ENCODE assay signal across 17 mouse cellular contexts in genomic region chr16:59643766-59644165, GRCm38 (mm10).
"Had no signal": no experiment of that assay in that cellular context is flagged by ENCODE, and none has a peak within 500 bp of the region (broad histone marks: within the 10 kb centered on the region; RNA-seq: fewer than 3 reads in every experiment).

No protein-coding gene starts in this region.

- H3K9me3 ChIP-seq: lung, embryonic 15.5 days; midbrain, embryonic 13.5 days; midbrain, embryonic 15.5 days; neural tube, embryonic 12.5 days; stomach, embryonic 15.5 days had no signal

- H3K9ac ChIP-seq: lung, embryonic 15.5 days; midbrain, embryonic 13.5 days; midbrain, embryonic 15.5 days; neural tube, embryonic 12.5 days; stomach, embryonic 15.5 days had no signal

- H3K4me1 ChIP-seq: lung, embryonic 15.5 days; midbrain, embryonic 13.5 days; neural tube, embryonic 12.5 days had no signal

- DNase-seq: lung, adult 2 months; lung, postnatal 14 days; lung, postnatal 36 days; right cerebral cortex, postnatal 14 days; thymus, adult 2 months; thymus, postnatal 25 days; thymus, postnatal 4 days had no signal

- H3K36me3 ChIP-seq: lung, embryonic 15.5 days; midbrain, embryonic 13.5 days; midbrain, embryonic 15.5 days; neural tube, embryonic 12.5 days; stomach, embryonic 15.5 days had no signal

- H3K27me3 ChIP-seq: lung, embryonic 15.5 days; midbrain, embryonic 13.5 days; midbrain, embryonic 15.5 days; neural tube, embryonic 12.5 days; stomach, embryonic 15.5 days had no signal

- ATAC-seq: lung, postnatal 0 days; midbrain, embryonic 13.5 days; midbrain, embryonic 15.5 days had no signal

- H3K4me2 ChIP-seq: lung, embryonic 15.5 days; midbrain, embryonic 11.5 days; midbrain, embryonic 13.5 days; midbrain, embryonic 15.5 days; neural tube, embryonic 12.5 days; stomach, embryonic 15.5 days had no signal

- H3K27ac ChIP-seq: lung, embryonic 15.5 days; macrophage; midbrain, embryonic 13.5 days; midbrain, embryonic 15.5 days; neural tube, embryonic 12.5 days; stomach, embryonic 15.5 days; stomach, postnatal 0 days had no signal

- H3K4me3 ChIP-seq: lung, embryonic 15.5 days; megakaryocyte, embryonic 14.5 days; midbrain, embryonic 13.5 days; midbrain, embryonic 15.5 days; neural tube, embryonic 12.5 days; stomach, embryonic 15.5 days had no signal
